11 mouse cellular contexts compared by ENCODE assay signal in the genomic region with DNA sequence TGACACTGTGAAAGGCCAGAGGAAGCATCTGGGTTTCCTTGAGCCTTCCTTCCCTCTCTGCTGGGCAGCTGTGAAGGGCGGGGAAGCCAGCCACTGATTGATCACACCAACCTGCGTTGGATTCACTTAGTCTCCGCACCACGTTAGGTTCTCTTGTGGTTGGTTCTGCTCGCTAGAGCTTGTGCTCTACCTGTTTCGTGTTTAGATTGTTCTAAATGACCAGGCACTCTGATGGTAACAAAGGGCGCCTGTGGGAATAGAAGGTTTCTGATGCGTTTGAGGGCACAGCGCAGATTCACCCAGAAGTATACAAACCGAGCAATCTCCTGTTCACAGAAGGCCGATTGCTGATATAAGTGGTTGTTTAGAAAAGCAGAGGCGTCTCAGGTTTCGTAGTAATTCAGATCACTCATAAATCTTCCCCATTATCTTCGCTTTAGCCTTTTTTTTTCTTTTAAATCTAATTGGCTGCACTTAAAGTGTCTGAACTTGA.
DNase-seq lines count a peak whose midpoint lies in the region; ATAC-seq lines count a peak whose summit lies in the region.
"Had no signal": no experiment of that assay in that cellular context is flagged by ENCODE, and none has a peak within 500 bp of the region (broad histone marks: within the 10 kb centered on the region; RNA-seq: fewer than 3 reads in every experiment).

No protein-coding gene starts in this region.

- peak overlapping the region; percentile 38; the same call in 1 of the 2 replicates for H3K27ac ChIP-seq in midbrain, embryonic 10.5 days (replicated peaks)
- H3K27ac ChIP-seq in midbrain, embryonic 13.5 days = no peak overlapping the region
- no peak overlapping the region for H3K27ac ChIP-seq in liver, embryonic 16.5 days (ENCODE audit: low read length)
- H3K27ac ChIP-seq: midbrain, embryonic 15.5 days had no signal

- no peak overlapping the region for H3K4me3 ChIP-seq in midbrain, embryonic 10.5 days
- no peak overlapping the region for H3K4me3 ChIP-seq in midbrain, embryonic 13.5 days (replicated peaks)
- H3K4me3 ChIP-seq in liver, embryonic 16.5 days (ENCODE audit: low read depth, low read length) = no peak overlapping the region
- H3K4me3 ChIP-seq: erythroblast, embryonic 14.5 days; midbrain, embryonic 15.5 days had no signal

- H3K4me1 ChIP-seq in midbrain, embryonic 10.5 days = peaks cover 15% of the 10 kb centered on the region
- H3K4me1 ChIP-seq in midbrain, embryonic 13.5 days (replicated peaks) = 0 out of 2 replicates have a peak, but pooled peaks cover 3% of the 10 kb centered on the region
- peaks cover 26% of the 10 kb centered on the region for H3K4me1 ChIP-seq in liver, embryonic 16.5 days (ENCODE audit: control insufficient read depth, low read depth, low read length)
- H3K4me1 ChIP-seq: midbrain, embryonic 15.5 days had no signal

- no peak for ATAC-seq in CD4-positive, CD25-positive, alpha-beta regulatory T cell, adult 4 months
- ATAC-seq in midbrain, embryonic 13.5 days = no peak
- ATAC-seq in liver, embryonic 16.5 days (ENCODE audit: low read depth) = no peak
- ATAC-seq: midbrain, embryonic 15.5 days had no signal

- no peaks in the 10 kb centered on the region for H3K36me3 ChIP-seq in midbrain, embryonic 10.5 days
- H3K36me3 ChIP-seq in midbrain, embryonic 13.5 days = no peaks in the 10 kb centered on the region
- H3K36me3 ChIP-seq in liver, embryonic 16.5 days (ENCODE audit: control insufficient read depth, insufficient read depth) = no peaks in the 10 kb centered on the region
- H3K36me3 ChIP-seq: midbrain, embryonic 15.5 days had no signal

- peak; percentile 16 for DNase-seq in CD4-positive, CD25-positive, alpha-beta regulatory T cell, adult 2 months (ENCODE audit: low read depth, low spot score)
- no peak for DNase-seq in midbrain, embryonic 10.5 days (ENCODE audit: low spot score)
- DNase-seq in yolk sac, embryonic 10.5 days (ENCODE audit: low spot score) = peak; percentile 12
- DNase-seq in left cerebral cortex, postnatal 25 days (ENCODE audit: low spot score in 2 of 2) = no peak
- no peak for DNase-seq in ovary, postnatal 10 days (ENCODE audit: low spot score)
- DNase-seq: kidney, adult 8-10 months had no signal

- no peaks in the 10 kb centered on the region for H3K9me3 ChIP-seq in midbrain, embryonic 10.5 days (replicated peaks)
- H3K9me3 ChIP-seq in midbrain, embryonic 13.5 days = no peaks in the 10 kb centered on the region
- no peaks in the 10 kb centered on the region for H3K9me3 ChIP-seq in liver, embryonic 16.5 days (replicated peaks; ENCODE audit: control insufficient read depth, low read length)
- H3K9me3 ChIP-seq: midbrain, embryonic 15.5 days had no signal

- WGBS in midbrain, embryonic 10.5 days = 71% methylated on average over 14 of the region's 14 CpGs
- 67% methylated on average over 14 of the region's 14 CpGs for WGBS in midbrain, embryonic 13.5 days
- 17% methylated on average over 14 of the region's 14 CpGs for WGBS in liver, embryonic 16.5 days (ENCODE audit: insufficient replicate concordance)

- H3K9ac ChIP-seq in midbrain, embryonic 13.5 days (replicated peaks) = no peak overlapping the region
- no peak overlapping the region for H3K9ac ChIP-seq in liver, embryonic 16.5 days (ENCODE audit: low read depth, low read length)
- H3K9ac ChIP-seq: midbrain, embryonic 15.5 days had no signal

- no peak overlapping the region for H3K4me2 ChIP-seq in midbrain, embryonic 13.5 days (replicated peaks)
- H3K4me2 ChIP-seq in liver, embryonic 16.5 days (ENCODE audit: low read depth, low read length) = peak overlapping the region; percentile 29
- H3K4me2 ChIP-seq: midbrain, embryonic 15.5 days had no signal

- H3K27me3 ChIP-seq in midbrain, embryonic 10.5 days (ENCODE audit: low read depth, poor library complexity, severe bottlenecking) = no peaks in the 10 kb centered on the region
- no peaks in the 10 kb centered on the region for H3K27me3 ChIP-seq in midbrain, embryonic 13.5 days
- peaks cover 8% of the 10 kb centered on the region for H3K27me3 ChIP-seq in liver, embryonic 16.5 days (ENCODE audit: control insufficient read depth, insufficient read depth, low read depth, low read length)
- H3K27me3 ChIP-seq: midbrain, embryonic 15.5 days had no signal

- intact Hi-C loops in left cerebral cortex, postnatal 25 days (cut with DNase I) = no loop called here

Comparison
In these comparisons a context has a peak if more than half of its experiments do, and no peak if none do; other contexts are left out.
1. DNase-seq: peak in CD4-positive, CD25-positive, alpha-beta regulatory T cell, adult 2 months (single experiment) and yolk sac, embryonic 10.5 days (single experiment); none in midbrain, embryonic 10.5 days (single experiment), left cerebral cortex, postnatal 25 days (0 of 2) and ovary, postnatal 10 days (single experiment).